Mouse (Mus musculus) midbrain, embryonic 14.5 days (tissue): ENCODE measurements around the gene Rnasel. TPM values are rescaled to one million over a fixed set of nuclear protein-coding genes. Genes with fewer than 3 reads are reported as not detected.

Source experiments
- ATAC-seq: fragments of 200-750 bp; cut with Nextera tagmentation; 2 replicates; pipeline ENCODE4 v1.8.0; 2017; ENCODE audit warnings: moderate number of reproducible peaks, moderate library complexity; ENCODE audit not compliant: low FRiP score, low TSS enrichment
- DNase-seq: peaks from one replicate; pipeline ENCODE4 v3.0.0-alpha.2; 2015
- H3K27ac ChIP-seq: fragments of 300-500 bp; sonication (generic); replicated peaks from 2 replicates; pipeline ENCODE4 v1.5.1; 2014; ENCODE audit warnings: mild to moderate bottlenecking, low read depth, low read length, moderate library complexity
- H3K27me3 ChIP-seq: fragments of 300-500 bp; sonication (generic); 2 replicates; pipeline ENCODE4 v1.6.1; 2014; ENCODE audit warnings: low read length, control low read depth, mixed read lengths; ENCODE audit not compliant: control insufficient read depth, insufficient read depth
- H3K36me3 ChIP-seq: fragments of 300-500 bp; sonication (generic); 2 replicates; pipeline ENCODE4 v1.6.1; 2014; ENCODE audit warnings: low read length, control low read depth; ENCODE audit not compliant: control insufficient read depth, insufficient read depth
- H3K4me1 ChIP-seq: fragments of 300-500 bp; sonication (generic); 2 replicates; pipeline ENCODE4 v1.6.1; 2014; ENCODE audit warnings: mild to moderate bottlenecking, antibody characterized with exemption, low read length, control low read depth; ENCODE audit not compliant: control insufficient read depth, insufficient read depth
- H3K4me2 ChIP-seq: fragments of 300-500 bp; sonication (generic); 2 replicates; pipeline ENCODE4 v1.6.1; 2014; ENCODE audit warnings: mild to moderate bottlenecking, low read length, moderate library complexity
- H3K4me3 ChIP-seq: fragments of 300-500 bp; sonication (generic); replicated peaks from 2 replicates; pipeline ENCODE4 v1.5.1; 2014; ENCODE audit warnings: low read depth, low read length
- H3K9ac ChIP-seq: fragments of 300-500 bp; sonication (generic); replicated peaks from 2 replicates; pipeline ENCODE4 v1.6.1; 2014; ENCODE audit warnings: mild to moderate bottlenecking, low read length, moderate library complexity
- H3K9me3 ChIP-seq: fragments of 300-500 bp; sonication (generic); 2 replicates; pipeline ENCODE4 v1.6.1; 2016; ENCODE audit warnings: low read length, control low read depth, mixed read lengths; ENCODE audit not compliant: control insufficient read depth
- WGBS: fragments of 180-500 bp; shearing (Covaris S2); extraction: QIAGEN DNeasy Blood & Tissue Kit; methylation state at CpG from one replicate; pipeline ENCODE4 v1.1.7; 2014; 5-methylcytosine and 5-hydroxymethylcytosine counted together
- polyA plus RNA-seq: library from polyadenylated mRNA; unstranded; fragments of >200 nt; fragmentation: Nextera tagmentation; extraction: Ambion mirVana; gene quantifications from 2 replicates; pipeline ENCODE4 v1.2.1, GENCODE M21; 2014

Gene Rnasel
- 37.8 and 55.6 TPM in 2 replicates for polyA plus RNA-seq

DNA sequence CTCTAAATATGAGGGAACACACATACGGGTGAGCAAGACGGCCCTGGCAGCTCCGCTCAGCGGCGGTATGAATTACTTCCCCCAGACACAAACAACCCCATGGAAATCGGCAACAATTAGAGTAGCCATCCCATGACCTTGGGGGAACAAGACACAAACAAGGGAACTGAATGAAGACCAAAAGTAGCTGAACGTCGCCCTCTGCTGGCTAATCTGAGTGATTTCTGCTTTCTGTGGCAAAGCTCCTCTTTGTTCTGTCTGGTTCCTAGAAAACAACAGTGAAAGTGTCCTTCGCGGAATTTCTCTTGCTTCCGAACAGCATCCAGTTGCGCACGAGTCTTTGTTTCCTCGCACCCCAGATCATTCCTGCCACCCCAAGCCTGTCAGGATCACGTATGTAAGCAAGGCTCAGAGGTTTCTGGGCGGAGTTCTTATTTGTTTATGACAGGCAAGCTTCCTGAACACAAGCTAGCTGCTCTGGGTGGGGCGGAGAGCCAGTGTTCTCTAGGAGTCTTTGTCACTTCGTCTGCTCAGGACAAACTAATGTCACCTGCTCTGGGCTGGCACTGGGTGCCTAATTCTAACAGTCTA lies at the start of gene Rnasel:
TSS of gene Rnasel (plus strand) at position 216 of the 591 bp plus-strand sequence.
- Histone ChIP-seq H3K27me3 (no peaks in the 10 kb centered on the region), H3K27ac (peak within 1 kb of the TSS; percentile 87), H3K4me2 (peak within 1 kb of the TSS; percentile 70), H3K9ac (peak within 1 kb of the TSS; percentile 79), H3K4me1 (peaks cover 27% of the 10 kb centered on the region), H3K9me3 (no peaks in the 10 kb centered on the region), H3K36me3 (peaks cover 7% of the 10 kb centered on the region; the same call in 1 of the 2 replicates), H3K4me3 (peak within 1 kb of the TSS; percentile 46)
- 2% methylated on average over 18 of the region's 18 CpGs for WGBS
- peak; percentile 64 for ATAC-seq
- DNase-seq = peak; percentile 93

DNA sequence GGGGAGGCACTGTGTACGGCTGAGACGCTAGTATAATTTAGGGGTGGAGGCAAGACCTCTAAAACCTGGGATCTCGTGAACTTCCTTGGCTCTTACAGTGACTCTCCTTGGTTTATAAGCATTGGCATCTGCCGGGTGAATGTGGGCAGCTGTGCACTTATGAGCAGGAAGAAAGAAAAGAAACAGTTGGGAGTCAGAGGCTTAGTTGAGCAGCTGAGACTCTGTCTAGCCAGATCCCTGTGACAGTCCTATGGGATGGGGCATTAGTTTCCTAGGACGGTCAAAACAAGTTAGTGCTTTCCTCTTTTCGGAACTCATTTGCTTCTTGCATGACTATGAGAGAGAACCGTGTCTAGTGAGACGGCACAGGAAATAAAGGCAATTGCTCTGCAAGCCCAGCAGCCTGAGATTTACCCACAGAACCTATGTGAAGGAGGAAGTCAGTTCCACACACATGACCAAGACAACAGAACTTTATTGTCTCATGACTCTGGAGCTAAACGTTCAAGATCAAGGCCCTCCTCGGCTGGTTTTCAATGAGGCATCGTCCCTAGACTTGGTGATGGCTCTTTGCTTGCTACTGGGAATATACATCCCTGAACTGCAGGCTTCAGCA lies 48.7 kb upstream of the Rnasel start:
- H3K36me3 ChIP-seq = no peaks in the 10 kb centered on the region
- WGBS = 86% methylated on average over 11 of the region's 11 CpGs
- no peak overlapping the region for H3K4me2 ChIP-seq
- H3K4me3 ChIP-seq = no peak overlapping the region
- H3K9ac ChIP-seq = no peak overlapping the region
- no peaks in the 10 kb centered on the region for H3K9me3 ChIP-seq
- no peak overlapping the region for H3K27ac ChIP-seq
- H3K27me3 ChIP-seq = no peaks in the 10 kb centered on the region
- ATAC-seq (no peak), DNase-seq (no peak)
- H3K4me1 ChIP-seq = peaks cover 25% of the 10 kb centered on the region

DNA sequence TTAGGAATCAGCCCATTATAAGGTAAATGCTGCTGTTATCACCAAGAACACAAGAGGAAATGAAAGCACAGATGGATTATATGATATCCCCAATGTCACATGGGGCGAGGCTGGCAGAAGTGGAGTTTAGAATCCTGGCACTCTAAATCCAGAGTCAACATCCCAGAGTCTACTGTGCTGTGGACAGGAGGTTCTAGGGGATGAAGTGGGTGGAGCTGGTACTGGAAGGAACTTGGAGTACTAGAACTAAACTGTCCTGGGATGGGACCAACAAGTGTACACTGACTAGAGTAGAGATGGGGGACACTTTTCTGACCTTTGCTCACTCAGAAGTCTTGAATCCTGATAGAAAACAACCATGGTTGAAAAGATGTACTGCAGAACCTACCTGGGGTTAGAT lies 47.8 kb upstream of the Rnasel start:
- DNase-seq (no peak), ATAC-seq (no peak)
- H3K9ac ChIP-seq = no peak overlapping the region
- no peak overlapping the region for H3K4me2 ChIP-seq
- no peaks in the 10 kb centered on the region for H3K36me3 ChIP-seq
- H3K4me3 ChIP-seq = no peak overlapping the region
- H3K27ac ChIP-seq = no peak overlapping the region
- peaks cover 25% of the 10 kb centered on the region for H3K4me1 ChIP-seq
- H3K9me3 ChIP-seq = no peaks in the 10 kb centered on the region
- H3K27me3 ChIP-seq = no peaks in the 10 kb centered on the region
- 98% methylated on average over 1 of the region's 1 CpGs for WGBS

DNA sequence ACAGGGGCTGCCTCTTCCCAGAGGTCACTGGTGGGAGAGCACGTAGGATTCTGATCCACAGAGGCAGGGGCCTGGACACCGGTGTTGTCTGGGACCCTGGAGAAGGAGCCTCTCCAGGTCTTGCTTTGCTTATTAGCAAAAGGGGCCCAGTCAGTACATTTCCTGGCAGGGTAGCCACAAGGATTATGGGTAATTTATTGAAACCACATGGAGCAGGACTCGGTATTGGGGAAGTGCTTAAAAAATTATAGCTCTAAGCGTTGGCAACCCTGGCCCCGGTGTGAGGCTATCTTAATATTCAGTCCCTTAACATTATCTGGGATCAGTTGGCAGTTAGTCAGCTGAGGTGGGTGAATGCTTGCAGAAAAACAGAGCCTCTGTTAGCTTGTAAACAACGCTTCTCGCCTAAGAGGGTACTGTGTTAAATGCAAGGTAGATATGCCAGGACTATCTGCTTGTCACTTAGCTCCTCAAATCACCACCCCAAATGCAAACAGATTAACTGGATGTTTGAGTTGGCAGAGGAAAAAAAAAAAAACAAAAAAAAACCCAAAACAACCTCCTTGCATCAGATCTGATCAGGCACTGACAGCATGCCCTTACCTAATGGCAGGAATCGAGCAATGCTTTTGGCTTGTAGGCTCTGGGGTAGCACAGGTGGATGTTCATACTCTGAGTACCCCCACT lies 46.9 kb upstream of the Rnasel start:
- 79% methylated on average over 8 of the region's 8 CpGs for WGBS
- H3K36me3 ChIP-seq = no peaks in the 10 kb centered on the region
- no peaks in the 10 kb centered on the region for H3K27me3 ChIP-seq
- DNase-seq (no peak), ATAC-seq (no peak)
- no peak overlapping the region for H3K4me3 ChIP-seq
- peaks cover 25% of the 10 kb centered on the region for H3K4me1 ChIP-seq
- no peak overlapping the region for H3K4me2 ChIP-seq
- peak overlapping the region; percentile 65 for H3K27ac ChIP-seq
- no peaks in the 10 kb centered on the region for H3K9me3 ChIP-seq
- no peak overlapping the region for H3K9ac ChIP-seq

DNA sequence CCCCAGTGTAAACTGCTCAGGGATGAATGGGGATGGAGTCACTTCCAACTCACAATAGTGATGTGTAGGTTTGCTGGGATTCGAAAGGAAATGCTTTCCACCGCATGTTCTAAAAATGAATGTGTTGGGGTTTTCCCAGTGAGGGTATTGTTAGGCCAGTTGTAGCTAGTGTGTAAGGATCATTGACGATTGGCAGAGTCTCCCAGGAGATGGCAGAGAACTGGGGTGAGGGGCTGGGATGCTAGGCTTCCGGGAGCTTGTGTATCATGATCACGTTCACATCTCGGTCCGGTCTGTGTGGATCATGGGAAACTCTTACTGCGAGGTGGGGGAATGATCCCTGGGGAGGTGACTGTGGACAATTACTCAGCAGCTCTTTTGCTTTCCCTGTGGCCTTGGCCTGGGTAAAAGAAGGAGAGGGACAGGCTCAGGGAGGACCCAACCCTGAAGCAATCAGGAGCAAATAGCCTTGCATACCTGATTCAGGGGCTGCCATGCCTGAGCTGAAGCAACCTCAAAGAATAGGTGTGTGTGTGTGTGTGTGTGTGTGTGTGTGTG lies 46.3 kb upstream of the Rnasel start:
- peaks cover 25% of the 10 kb centered on the region for H3K4me1 ChIP-seq
- H3K4me2 ChIP-seq = no peak overlapping the region
- ATAC-seq (peak; percentile 25; the same call in 1 of the 2 replicates), DNase-seq (peak; percentile 53)
- H3K27ac ChIP-seq = peak overlapping the region; percentile 65
- WGBS = 26% methylated on average over 8 of the region's 8 CpGs
- no peak overlapping the region for H3K4me3 ChIP-seq
- H3K27me3 ChIP-seq = no peaks in the 10 kb centered on the region
- no peaks in the 10 kb centered on the region for H3K36me3 ChIP-seq
- H3K9me3 ChIP-seq = no peaks in the 10 kb centered on the region
- H3K9ac ChIP-seq = no peak overlapping the region

DNA sequence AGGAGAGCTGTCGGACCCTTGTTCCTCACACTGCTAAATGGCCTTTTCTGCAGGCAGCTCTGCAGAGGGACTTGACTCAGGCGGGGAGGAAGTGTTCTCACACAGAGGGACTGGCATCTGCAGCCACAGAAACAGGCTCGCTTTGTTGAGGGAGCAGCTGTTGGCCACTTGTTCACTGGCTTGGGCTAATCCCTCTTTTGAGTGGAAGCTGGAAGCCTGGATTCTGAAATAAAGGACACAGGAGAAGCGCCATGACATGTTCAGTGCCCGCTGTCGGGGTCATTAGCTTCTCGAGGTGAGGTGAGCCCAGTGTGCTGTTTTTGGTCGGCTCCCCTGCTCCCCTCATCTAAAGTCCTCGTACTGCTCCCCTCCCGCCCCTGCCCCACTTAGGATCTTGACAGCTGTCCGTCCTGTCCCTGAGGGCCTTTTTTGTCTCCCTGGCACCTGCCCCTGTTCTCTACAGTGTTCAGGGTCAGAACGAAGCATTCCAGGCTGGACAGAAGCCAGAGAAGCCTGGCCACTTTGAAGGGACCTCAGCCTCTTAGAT lies 45.7 kb upstream of the Rnasel start:
- Histone ChIP-seq H3K4me3 (no peak overlapping the region), H3K9me3 (no peaks in the 10 kb centered on the region), H3K27ac (peak overlapping the region; percentile 65), H3K9ac (no peak overlapping the region), H3K4me1 (peaks cover 25% of the 10 kb centered on the region), H3K4me2 (0 out of 2 replicates have a peak overlapping the region, but pooled peaks have one; percentile 8), H3K36me3 (no peaks in the 10 kb centered on the region), H3K27me3 (no peaks in the 10 kb centered on the region)
- DNase-seq (peak; percentile 78), ATAC-seq (peak; percentile 78)
- under 1% methylated on average over 12 of the region's 12 CpGs for WGBS

DNA sequence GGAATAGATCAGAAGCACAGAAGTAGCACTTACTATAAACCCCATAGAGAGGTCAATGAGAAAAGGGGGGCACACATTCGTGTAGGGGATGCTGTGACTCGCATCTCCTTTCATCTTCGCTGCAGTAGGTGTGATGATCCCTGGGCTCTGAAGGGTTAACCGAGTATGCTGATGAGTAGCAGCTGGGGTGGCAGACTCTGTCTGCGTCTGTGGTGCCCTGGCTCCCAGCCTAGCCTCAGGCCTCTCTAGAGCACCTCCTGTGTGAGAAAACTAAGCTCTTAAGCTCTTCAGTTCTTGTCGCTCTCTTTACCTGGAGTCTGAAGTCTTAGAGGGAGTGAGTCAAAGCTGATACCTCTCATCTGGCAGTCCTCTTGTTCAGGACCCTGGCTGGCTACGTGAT lies 45.1 kb upstream of the Rnasel start:
- H3K27ac ChIP-seq = peak overlapping the region; percentile 65
- no peaks in the 10 kb centered on the region for H3K27me3 ChIP-seq
- ATAC-seq (peak; percentile 35; the same call in 1 of the 2 replicates), DNase-seq (peak; percentile 67)
- H3K9ac ChIP-seq = no peak overlapping the region
- H3K4me2 ChIP-seq = no peak overlapping the region
- H3K4me3 ChIP-seq = no peak overlapping the region
- H3K36me3 ChIP-seq = no peaks in the 10 kb centered on the region
- H3K9me3 ChIP-seq = no peaks in the 10 kb centered on the region
- 15% methylated on average over 7 of the region's 7 CpGs for WGBS
- peaks cover 21% of the 10 kb centered on the region for H3K4me1 ChIP-seq

DNA sequence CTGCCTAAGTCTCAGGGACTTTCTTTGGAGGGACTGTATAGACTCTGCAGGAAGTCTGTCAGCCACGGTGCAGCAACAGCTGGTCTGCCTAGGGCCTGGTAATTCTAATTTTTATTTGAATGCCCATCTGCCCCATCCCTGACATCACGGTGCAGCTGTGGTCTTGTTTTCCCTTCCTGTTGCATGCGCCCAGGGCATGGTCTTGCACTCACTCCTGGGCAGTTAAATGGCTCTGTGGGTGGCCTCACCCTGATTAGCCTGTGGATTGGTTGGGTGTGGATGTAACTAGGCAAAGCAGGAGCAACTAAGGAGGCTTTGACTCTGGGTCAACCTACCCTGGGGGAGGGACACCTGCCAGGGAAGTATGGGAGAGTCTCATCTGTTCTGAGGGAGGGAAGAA lies 44.2 kb upstream of the Rnasel start:
- Histone ChIP-seq H3K36me3 (no peaks in the 10 kb centered on the region), H3K9ac (no peak overlapping the region), H3K4me1 (peaks cover 21% of the 10 kb centered on the region), H3K9me3 (no peaks in the 10 kb centered on the region), H3K4me3 (no peak overlapping the region), H3K27me3 (no peaks in the 10 kb centered on the region), H3K27ac (no peak overlapping the region), H3K4me2 (no peak overlapping the region)
- ATAC-seq (no peak), DNase-seq (no peak)
- WGBS = 13% methylated on average over 3 of the region's 3 CpGs
